Mouse (Mus musculus): Measurements from ENCODE around the gene 1700001P01Rik.

1700001P01Rik gene

GRCm38 (mm10) chr11:97809235-97810121 is 33.8 kb upstream of the 1700001P01Rik start:
- no peak for DNase-seq (ENCODE audit: low spot score in 2 of 2)

GRCm38 (mm10) chr11:97808621-97809234 is 33.0 kb upstream of the 1700001P01Rik start:
- no peak for DNase-seq (ENCODE audit: low spot score in 2 of 2)

GRCm38 (mm10) chr11:97808093-97808492 is 32.4 kb upstream of the 1700001P01Rik start:
- no peak for DNase-seq (ENCODE audit: low spot score in 2 of 2)

- DNase-seq (ENCODE audit: low spot score in 2 of 2) = no peak
Observed at GRCm38 (mm10) chr11:97807626-97808025, 31.9 kb upstream of the 1700001P01Rik start.

- no peak for DNase-seq (ENCODE audit: low spot score in 2 of 2)
Observed at GRCm38 (mm10) chr11:97806613-97806964, 30.9 kb upstream of the 1700001P01Rik start.

GRCm38 (mm10) chr11:97805662-97806612 is 30.2 kb upstream of the 1700001P01Rik start:
- no peak for DNase-seq (ENCODE audit: low spot score in 2 of 2)

GRCm38 (mm10) chr11:97804841-97805661 is 29.3 kb upstream of the 1700001P01Rik start:
- no peak for DNase-seq (ENCODE audit: low spot score in 2 of 2)

GRCm38 (mm10) chr11:97803847-97804246 is 28.1 kb upstream of the 1700001P01Rik start:
- DNase-seq (ENCODE audit: low spot score in 2 of 2) = no peak

GRCm38 (mm10) chr11:97802495-97802894 is 26.8 kb upstream of the 1700001P01Rik start:
- DNase-seq (ENCODE audit: low spot score in 2 of 2) = no peak

GRCm38 (mm10) chr11:97802194-97802470 is 26.4 kb upstream of the 1700001P01Rik start:
- DNase-seq (ENCODE audit: low spot score in 2 of 2) = no peak

- no peak for DNase-seq (ENCODE audit: low spot score in 2 of 2)
Observed at GRCm38 (mm10) chr11:97801409-97802193, 25.9 kb upstream of the 1700001P01Rik start.

- DNase-seq (ENCODE audit: low spot score in 2 of 2) = no peak
Observed at GRCm38 (mm10) chr11:97800691-97801408, 25.1 kb upstream of the 1700001P01Rik start.

- peak in 1 of 2 experiments; percentile 74 for DNase-seq (ENCODE audit: low spot score in 2 of 2)
Observed at GRCm38 (mm10) chr11:97799994-97800690, 24.4 kb upstream of the 1700001P01Rik start.

- peak; percentile 79 to 87 for DNase-seq (ENCODE audit: low spot score in 2 of 2)
Observed at GRCm38 (mm10) chr11:97799146-97799993, 23.7 kb upstream of the 1700001P01Rik start.

GRCm38 (mm10) chr11:97798782-97799145 is 23.0 kb upstream of the 1700001P01Rik start, which contains the start of gene Lasp1:
TSS of gene Lasp1 (plus strand) at chr11:97799000.
- DNase-seq (ENCODE audit: low spot score in 2 of 2) = peak; percentile 82 to 88

GRCm38 (mm10) chr11:97798083-97798435 is 22.3 kb upstream of the 1700001P01Rik start:
- DNase-seq (ENCODE audit: low spot score in 2 of 2) = no peak

GRCm38 (mm10) chr11:97797369-97798082 is 21.8 kb upstream of the 1700001P01Rik start:
- DNase-seq (ENCODE audit: low spot score in 2 of 2) = no peak

- peak in 1 of 2 experiments; percentile 72 for DNase-seq (ENCODE audit: low spot score in 2 of 2)
Observed at GRCm38 (mm10) chr11:97796910-97797309, 21.2 kb upstream of the 1700001P01Rik start.

All from frontal cortex, postnatal 10 days (tissue).